Mouse (Mus musculus): ENCODE measurements at regions not wholly inside any gene's neighbourhood (a gene's known extent, or its start where the extent isn't known, plus 50 kb on each side); places are given as distances from the start of the nearest gene placed in this dataset.

- no peak overlapping the region for H3K4me3 ChIP-seq (replicated peaks; ENCODE audit: low read length)
- TF ChIP-seq CTCF (conservative IDR thresholded peaks at IDR 0.05; ENCODE audit: low read length), result no peak
- no peak for TF ChIP-seq NANOG (IDR thresholded peaks at IDR 0.05; ENCODE audit: borderline replicate concordance, low read length)
- 0 out of 2 replicates have a peak, but pooled peaks have one; percentile 17 for TF ChIP-seq POU5F1 (IDR thresholded peaks at IDR 0.05; ENCODE audit: borderline replicate concordance, low read length)
These were observed 112.7 kb upstream of the Lemd2 start for GRCm38 (mm10) chr17:27316711-27317575.

GRCm38 (mm10) chr17:27315947-27316628 is 111.8 kb upstream of the Lemd2 start:
- H3K9me3 ChIP-seq (ENCODE audit: low read length), result no peaks in the 10 kb centered on the region
- no peaks in the 10 kb centered on the region for H3K36me3 ChIP-seq (ENCODE audit: insufficient read depth, low read length)
- peaks cover 69% of the 10 kb centered on the region for H3K27me3 ChIP-seq (ENCODE audit: insufficient read depth, low read length)
- H3K4me3 ChIP-seq (replicated peaks; ENCODE audit: low read length), result no peak overlapping the region
- peaks cover 19% of the 10 kb centered on the region for H3K4me1 ChIP-seq (replicated peaks; ENCODE audit: low read depth, low read length)
- TF ChIP-seq NANOG (IDR thresholded peaks at IDR 0.05; ENCODE audit: borderline replicate concordance, low read length) (no peak), CTCF (conservative IDR thresholded peaks at IDR 0.05; ENCODE audit: low read length) (no peak), POU5F1 (IDR thresholded peaks at IDR 0.05; ENCODE audit: borderline replicate concordance, low read length) (no peak)

More at GRCm38 (mm10) chr17:27316711-27317575, 112.7 kb upstream of the Lemd2 start:
- H3K4me1 ChIP-seq (replicated peaks; ENCODE audit: low read depth, low read length), result peaks cover 19% of the 10 kb centered on the region
- H3K9me3 ChIP-seq (ENCODE audit: low read length), result no peaks in the 10 kb centered on the region
- no peaks in the 10 kb centered on the region for H3K36me3 ChIP-seq (ENCODE audit: insufficient read depth, low read length)
- H3K27me3 ChIP-seq (ENCODE audit: insufficient read depth, low read length), result peaks cover 69% of the 10 kb centered on the region

GRCm38 (mm10) chr17:27315428-27315827 is 111.2 kb upstream of the Lemd2 start:
- no peak for TF ChIP-seq POU5F1 (IDR thresholded peaks at IDR 0.05; ENCODE audit: borderline replicate concordance, low read length)
- TF ChIP-seq CTCF (conservative IDR thresholded peaks at IDR 0.05; ENCODE audit: low read length), result no peak
- no peak for TF ChIP-seq NANOG (IDR thresholded peaks at IDR 0.05; ENCODE audit: borderline replicate concordance, low read length)
- H3K4me3 ChIP-seq (replicated peaks; ENCODE audit: low read length), result no peak overlapping the region

DNA sequence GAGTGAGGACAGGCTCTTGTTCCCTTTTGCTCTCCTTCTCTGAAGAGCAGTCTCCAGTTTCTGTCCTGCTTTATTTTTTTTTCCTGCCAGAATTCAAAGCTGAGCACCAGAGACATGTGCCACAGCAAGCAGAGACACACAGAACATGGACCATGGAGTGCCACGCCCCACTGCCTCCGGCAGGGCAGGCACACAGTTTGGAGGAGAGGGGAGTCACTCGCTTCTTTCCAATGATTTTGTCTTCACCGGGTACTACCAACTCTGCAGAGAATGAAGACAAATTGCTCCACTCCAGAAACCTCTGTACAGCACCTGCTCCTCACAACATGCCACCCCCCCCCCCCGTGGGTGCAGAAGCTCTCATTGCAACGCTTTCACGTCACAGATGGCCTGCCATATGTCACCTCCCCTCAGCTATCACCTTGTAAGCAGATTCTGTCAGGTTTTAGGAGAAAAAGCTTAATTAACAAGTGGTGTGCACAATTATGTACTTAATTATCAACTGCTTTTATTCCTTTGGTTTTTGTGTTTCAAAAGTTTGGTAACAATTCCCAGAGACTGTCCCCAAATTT is 110.6 kb upstream of the Lemd2 start:
- H3K9me3 ChIP-seq (ENCODE audit: low read length), result no peaks in the 10 kb centered on the region
- no peaks in the 10 kb centered on the region for H3K36me3 ChIP-seq (ENCODE audit: insufficient read depth, low read length)
- peaks cover 19% of the 10 kb centered on the region for H3K4me1 ChIP-seq (replicated peaks; ENCODE audit: low read depth, low read length)
- peaks cover 66% of the 10 kb centered on the region for H3K27me3 ChIP-seq (ENCODE audit: insufficient read depth, low read length)
- H3K4me3 ChIP-seq (replicated peaks; ENCODE audit: low read length), result no peak overlapping the region
- TF ChIP-seq POU5F1 (IDR thresholded peaks at IDR 0.05; ENCODE audit: borderline replicate concordance, low read length), result no peak

More at GRCm38 (mm10) chr17:27315428-27315827, 111.2 kb upstream of the Lemd2 start:
- Histone ChIP-seq H3K36me3 (ENCODE audit: insufficient read depth, low read length) (no peaks in the 10 kb centered on the region), H3K9me3 (ENCODE audit: low read length) (no peaks in the 10 kb centered on the region), H3K27me3 (ENCODE audit: insufficient read depth, low read length) (peaks cover 67% of the 10 kb centered on the region), H3K4me1 (replicated peaks; ENCODE audit: low read depth, low read length) (peaks cover 19% of the 10 kb centered on the region)

DNA sequence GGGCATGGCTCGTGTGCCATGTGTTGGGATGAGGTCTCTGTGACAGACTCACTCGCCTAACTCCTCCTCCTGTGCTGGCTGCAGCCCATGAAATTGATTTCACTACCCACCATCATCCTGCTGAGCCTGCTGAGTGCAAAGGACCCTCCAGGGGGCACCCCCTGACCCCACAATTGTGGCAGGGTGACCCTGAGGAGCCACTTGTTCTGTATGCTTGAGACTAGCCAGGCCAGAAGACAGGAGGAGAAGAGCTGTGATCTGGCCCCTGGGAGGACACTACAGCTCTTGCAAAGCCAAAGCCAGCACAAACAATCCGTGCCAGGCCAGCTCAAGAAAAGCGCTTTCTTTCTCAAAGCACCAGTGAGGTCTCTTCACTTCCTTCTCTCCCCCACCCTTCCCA is 104.7 kb upstream of the Lemd2 start:
- peaks cover 7% of the 10 kb centered on the region for H3K4me1 ChIP-seq (replicated peaks; ENCODE audit: low read depth, low read length)
- no peak overlapping the region for H3K4me3 ChIP-seq (replicated peaks; ENCODE audit: low read length)
- peaks cover 62% of the 10 kb centered on the region for H3K27me3 ChIP-seq (ENCODE audit: insufficient read depth, low read length)
- H3K36me3 ChIP-seq (ENCODE audit: insufficient read depth, low read length), result no peaks in the 10 kb centered on the region
- H3K9me3 ChIP-seq (ENCODE audit: low read length), result peaks cover 42% of the 10 kb centered on the region
- TF ChIP-seq CTCF (conservative IDR thresholded peaks at IDR 0.05; ENCODE audit: low read length), result no peak
- TF ChIP-seq NANOG (IDR thresholded peaks at IDR 0.05; ENCODE audit: borderline replicate concordance, low read length), result no peak
- no peak for TF ChIP-seq POU5F1 (IDR thresholded peaks at IDR 0.05; ENCODE audit: borderline replicate concordance, low read length)

GRCm38 (mm10) chr17:27304842-27305241 is 100.6 kb upstream of the Lemd2 start:
- Histone ChIP-seq H3K4me1 (replicated peaks; ENCODE audit: low read depth, low read length) (peaks cover 17% of the 10 kb centered on the region), H3K4me3 (replicated peaks; ENCODE audit: low read length) (no peak overlapping the region), H3K27me3 (ENCODE audit: insufficient read depth, low read length) (peaks cover 68% of the 10 kb centered on the region), H3K9me3 (ENCODE audit: low read length) (peaks cover 67% of the 10 kb centered on the region), H3K36me3 (ENCODE audit: insufficient read depth, low read length) (no peaks in the 10 kb centered on the region)
- TF ChIP-seq CTCF (conservative IDR thresholded peaks at IDR 0.05; ENCODE audit: low read length), result no peak
- TF ChIP-seq NANOG (IDR thresholded peaks at IDR 0.05; ENCODE audit: borderline replicate concordance, low read length), result no peak
- TF ChIP-seq POU5F1 (IDR thresholded peaks at IDR 0.05; ENCODE audit: borderline replicate concordance, low read length), result no peak

DNA sequence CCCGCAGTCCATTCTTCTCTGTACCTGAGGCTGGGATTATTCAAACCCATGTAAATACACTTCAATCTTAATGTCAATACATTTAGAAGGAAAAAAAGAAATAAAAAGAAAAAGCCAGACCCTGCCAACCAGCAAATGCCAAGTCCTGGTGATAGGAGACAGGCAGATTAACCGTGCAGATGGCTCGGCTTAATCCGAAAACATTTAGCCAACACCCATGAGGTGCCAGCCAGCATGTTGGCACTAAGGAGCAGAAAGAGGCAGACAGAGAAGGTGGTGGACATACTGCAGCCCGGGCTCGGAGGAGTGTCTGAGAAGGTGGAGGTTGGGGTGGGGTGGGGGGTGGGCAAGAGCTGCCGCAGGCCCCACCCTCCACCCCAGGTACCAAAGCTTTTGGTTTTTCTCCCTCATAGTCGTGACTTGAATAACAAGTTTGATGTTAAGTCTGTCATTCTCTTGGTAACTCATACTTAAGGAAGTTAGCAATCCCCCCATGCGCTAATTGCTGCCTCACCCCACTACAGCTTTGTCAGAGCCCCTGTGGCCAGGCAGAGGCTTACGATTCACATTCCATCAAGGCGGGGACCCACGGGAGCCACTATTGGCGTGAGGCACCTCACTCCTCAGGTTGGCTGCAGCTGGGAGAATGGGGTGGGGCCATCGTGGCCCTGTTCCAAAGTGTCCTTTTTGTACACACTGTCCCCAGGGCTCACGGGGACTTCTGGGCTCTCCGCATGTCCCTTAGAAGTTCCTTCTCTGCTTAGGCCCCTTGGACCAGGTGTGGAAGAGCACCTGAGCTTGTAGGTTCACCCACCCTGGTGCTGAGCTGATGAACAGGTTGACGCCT is 99.6 kb upstream of the Lemd2 start:
- Histone ChIP-seq H3K9me3 (ENCODE audit: low read length) (peaks cover 77% of the 10 kb centered on the region), H3K36me3 (ENCODE audit: insufficient read depth, low read length) (no peaks in the 10 kb centered on the region), H3K27me3 (ENCODE audit: insufficient read depth, low read length) (peaks cover 73% of the 10 kb centered on the region), H3K4me3 (replicated peaks; ENCODE audit: low read length) (no peak overlapping the region), H3K4me1 (replicated peaks; ENCODE audit: low read depth, low read length) (peaks cover 19% of the 10 kb centered on the region)
- no peak for TF ChIP-seq CTCF (conservative IDR thresholded peaks at IDR 0.05; ENCODE audit: low read length)
- no peak for TF ChIP-seq POU5F1 (IDR thresholded peaks at IDR 0.05; ENCODE audit: borderline replicate concordance, low read length)
- no peak for TF ChIP-seq NANOG (IDR thresholded peaks at IDR 0.05; ENCODE audit: borderline replicate concordance, low read length)
